Mouse (Mus musculus) megakaryocyte, adult 5-6 weeks (primary cell): Measurements from ENCODE around the gene Trak1. TPM values are rescaled to one million over a fixed set of nuclear protein-coding genes. Genes with fewer than 3 reads are reported as not detected.

Experiments used
- ATAC-seq: 2 replicates; pipeline ENCODE4 v1.8.0; 2016; ENCODE audit warnings: mild to moderate bottlenecking, inconsistent platforms; ENCODE audit not compliant: poor library complexity, severe bottlenecking
- total RNA-seq, 2 experiments: library from RNA; stranded (forward) in 1 of 2; stranded (reverse) in 1 of 2; fragments of 153-499, 151-499 nt in 1 of 2; fragments of 221-1000, 200-1000 nt in 1 of 2; gene quantifications; 2 replicates each; pipeline versions ENCODE4 v1.2.3 to v1.2.4; 2015 to 2017

Gene Trak1
- total RNA-seq, 2 experiments from 2014 or later, result 20.0 to 25.0 TPM

DNA sequence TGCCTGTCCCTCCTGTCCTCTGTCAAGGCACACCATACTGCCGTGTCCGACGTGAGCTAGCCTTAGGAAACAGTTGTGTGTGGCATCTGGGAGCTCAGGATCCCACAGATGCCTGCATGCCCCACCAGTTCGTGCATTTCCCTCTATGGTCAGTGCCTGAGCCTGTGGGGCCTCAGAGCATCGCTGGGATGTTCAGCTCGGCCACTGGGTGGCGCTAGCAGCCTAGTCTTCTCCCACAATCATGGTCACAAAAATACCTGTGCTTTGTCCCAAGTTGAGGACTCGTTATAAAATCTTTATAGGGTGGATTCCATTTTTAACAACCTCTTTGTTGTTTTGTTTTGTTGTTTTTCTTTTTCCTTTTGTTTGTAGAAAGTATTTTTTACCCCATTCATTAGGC, 161.2 kb downstream of the Trak1 start:
- peak; percentile 76 for ATAC-seq

DNA sequence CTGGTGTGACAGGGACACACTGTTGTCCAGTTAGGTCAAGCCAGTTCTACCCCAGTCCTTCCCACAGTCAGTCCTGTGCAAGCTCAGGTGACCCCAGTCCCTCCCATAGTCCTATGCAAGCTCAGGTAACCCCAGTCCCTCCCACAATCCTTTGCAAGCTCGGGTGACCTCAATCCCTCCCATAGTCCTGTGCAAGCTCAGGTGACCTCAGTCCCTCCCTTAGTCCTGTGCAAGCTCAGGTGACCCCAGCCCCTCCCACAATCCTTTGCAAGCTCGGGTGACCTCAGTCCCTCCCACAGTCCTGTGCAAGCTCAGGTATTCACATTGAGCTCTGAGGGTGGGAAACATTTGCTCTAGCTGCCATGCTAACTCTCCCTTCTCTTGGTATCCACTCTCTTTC, 162.6 kb downstream of the Trak1 start:
- no peak for ATAC-seq

DNA sequence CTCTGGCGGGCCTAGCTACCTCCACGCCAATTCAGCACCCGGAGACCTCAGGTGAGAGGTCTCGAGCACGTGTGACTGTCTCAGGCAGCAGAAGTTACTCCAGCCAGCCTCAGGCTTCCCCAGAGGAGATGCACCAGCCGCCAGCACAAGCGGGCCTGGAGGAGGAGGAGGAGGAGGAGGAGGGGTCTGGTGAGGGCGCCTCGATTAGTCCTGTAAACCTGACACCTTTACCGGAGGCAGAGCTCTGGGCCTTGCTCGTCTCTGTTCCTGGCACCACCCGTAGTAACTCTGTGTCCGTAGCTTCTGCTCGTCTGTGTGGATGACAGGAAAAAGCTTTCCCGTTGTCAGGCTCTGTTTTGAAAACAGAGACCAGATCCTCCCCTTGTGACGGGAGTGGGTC, 163.2 kb downstream of the Trak1 start:
- no peak for ATAC-seq

DNA sequence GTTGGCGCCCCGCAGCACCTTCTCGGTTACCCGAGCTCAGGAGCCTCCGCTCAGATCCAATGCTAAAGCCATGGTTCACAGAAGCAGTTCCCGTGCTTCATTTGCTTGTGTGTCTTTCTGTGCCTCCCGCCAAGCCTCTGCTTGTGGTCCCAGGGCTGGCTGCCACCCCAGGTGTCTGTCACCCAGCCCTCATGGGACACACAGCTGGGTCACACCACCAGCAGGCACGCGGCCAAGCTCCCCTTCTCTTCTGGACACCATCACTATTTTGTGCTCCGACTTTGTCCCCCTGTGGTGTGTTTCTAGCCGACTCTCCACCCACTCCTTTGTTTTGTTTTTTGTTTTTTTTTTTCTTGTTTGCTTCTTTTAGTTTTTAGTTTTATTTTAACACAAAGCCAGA, 170.2 kb downstream of the Trak1 start:
- ATAC-seq, result no peak

DNA sequence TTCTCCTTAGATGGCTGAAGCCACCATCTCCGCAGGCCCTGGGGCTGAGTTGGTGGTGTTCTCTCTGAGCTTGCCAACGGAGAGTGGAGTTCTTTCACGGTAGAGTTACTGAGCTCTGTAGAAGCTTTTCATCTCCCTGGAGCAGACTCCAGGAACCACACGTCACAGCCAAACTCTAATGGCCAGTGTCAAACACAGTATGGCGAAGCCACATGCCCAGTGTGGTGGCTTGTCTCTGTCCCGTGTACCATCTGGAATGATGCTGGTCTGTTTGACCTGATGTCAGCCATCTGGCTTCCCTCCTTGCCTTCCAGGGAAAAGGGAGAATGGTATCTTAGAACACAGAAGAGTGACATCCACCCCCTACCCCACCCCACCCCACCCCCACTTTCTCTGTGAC, 172.4 kb downstream of the Trak1 start:
- no peak for ATAC-seq

DNA sequence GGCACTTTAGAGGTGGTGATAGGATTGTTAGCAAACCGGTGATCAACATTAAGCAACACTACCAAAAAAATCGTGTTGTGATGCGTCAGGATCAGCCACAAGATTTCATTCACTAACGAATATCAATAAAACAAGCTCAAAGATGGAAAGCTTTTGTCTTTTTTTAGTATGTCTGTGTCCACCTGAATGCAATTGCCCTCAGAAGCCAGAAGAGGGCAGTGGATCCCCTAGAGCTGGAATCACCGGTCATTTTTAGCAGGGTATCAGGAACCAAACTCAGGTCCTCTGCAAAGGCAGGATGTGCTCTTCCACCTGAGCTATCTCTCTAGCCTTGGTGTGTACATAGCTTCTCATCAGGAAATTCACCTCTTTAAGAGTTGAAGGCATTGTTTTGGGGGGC, 177.5 kb downstream of the Trak1 start:
- ATAC-seq, result no peak

DNA sequence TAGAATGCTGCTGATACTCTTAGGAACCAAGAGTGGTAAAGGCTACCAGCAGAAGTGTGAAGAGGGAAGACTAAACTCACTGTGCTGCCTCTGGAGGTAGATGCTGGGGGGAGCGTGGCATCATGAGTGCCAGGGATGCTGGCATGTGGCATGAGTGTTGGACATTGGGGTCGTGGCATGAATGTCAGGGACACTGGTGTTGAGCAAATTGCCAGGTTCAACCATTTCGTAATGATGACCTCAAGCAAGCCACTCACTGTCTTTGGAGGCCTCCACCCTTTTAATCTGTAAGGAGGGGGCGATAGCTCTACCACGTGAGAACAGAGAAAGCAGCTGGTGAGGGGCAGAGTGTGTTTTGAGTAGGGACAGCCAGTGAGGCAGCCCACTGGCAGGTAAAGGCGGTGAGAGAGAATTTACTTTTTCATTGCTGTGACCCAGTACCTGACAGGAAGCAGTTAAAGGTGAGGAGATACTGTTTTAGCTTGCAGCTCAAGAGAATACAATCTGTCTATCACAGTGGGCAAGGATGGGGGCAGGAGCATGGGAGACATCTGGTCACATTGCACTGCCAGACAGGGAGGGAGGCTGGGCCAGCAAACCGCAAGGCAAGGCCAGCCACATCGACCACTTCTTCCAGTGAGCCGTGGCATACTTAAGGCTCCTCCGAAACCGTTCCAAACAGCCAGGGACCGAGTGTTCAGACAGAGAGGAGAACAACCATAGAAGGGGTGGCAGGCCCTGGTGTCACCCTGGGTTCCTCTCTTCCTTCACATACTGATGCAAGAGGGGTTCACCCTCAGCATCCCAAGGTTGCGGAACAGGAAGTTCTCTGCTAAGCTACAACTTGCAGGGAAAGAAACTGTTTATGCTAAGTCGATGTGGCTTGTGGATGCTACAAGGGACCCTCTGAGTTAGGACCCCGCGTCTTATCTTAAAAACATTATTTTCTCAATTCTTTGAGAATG, 178.5 kb downstream of the Trak1 start:
- peak; percentile 57 for ATAC-seq

DNA sequence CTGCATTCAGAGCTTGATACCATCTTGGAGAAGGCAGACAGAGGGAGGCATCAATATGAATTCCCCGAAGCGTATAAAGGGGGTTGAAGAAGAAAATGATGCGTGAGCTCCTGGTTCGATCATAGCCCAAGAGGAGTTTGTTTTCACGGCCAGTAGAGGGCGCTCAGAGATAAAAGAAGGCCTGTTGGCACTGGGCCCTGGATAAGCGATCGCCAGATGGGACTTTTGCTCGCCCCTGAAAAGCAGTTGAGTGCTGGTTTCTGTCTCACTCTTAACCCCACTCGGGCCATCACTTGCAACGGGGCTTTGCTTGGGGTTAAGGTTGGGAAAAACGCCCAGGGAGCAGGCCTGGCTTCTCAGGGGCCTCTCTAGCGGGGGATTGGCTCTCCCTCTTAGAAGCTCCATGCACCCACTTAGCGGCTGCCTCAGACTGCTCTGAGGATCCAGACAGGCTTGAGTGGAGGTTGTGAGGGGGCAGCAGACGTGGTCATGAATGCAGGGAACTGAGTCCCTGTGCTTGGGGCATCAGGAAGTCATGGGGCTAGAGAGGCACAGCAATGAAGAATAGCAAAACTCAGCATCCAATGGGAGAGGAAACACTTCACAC, 180.1 kb downstream of the Trak1 start:
- peak; percentile 48; the same call in 1 of the 2 replicates for ATAC-seq

DNA sequence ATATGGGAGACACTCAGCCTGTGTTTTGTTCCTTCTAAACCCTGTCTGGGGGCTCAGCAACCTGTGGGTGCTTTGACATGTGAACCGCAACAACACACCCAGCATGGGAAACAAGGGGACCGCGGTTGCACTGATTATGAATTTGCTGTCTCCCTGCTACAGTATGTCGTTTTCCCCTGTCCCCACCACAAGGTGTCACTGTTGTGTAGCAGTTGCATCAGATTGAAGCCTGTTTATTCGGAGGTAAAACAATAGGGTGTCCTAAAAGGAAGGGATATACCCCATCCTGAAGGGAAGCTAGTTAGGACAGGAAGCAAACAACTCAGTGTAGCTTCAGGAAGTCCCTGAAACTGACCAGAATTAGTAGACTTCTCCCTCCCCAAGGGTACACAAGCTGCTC, 182.2 kb downstream of the Trak1 start:
- ATAC-seq, result peak; percentile 64

DNA sequence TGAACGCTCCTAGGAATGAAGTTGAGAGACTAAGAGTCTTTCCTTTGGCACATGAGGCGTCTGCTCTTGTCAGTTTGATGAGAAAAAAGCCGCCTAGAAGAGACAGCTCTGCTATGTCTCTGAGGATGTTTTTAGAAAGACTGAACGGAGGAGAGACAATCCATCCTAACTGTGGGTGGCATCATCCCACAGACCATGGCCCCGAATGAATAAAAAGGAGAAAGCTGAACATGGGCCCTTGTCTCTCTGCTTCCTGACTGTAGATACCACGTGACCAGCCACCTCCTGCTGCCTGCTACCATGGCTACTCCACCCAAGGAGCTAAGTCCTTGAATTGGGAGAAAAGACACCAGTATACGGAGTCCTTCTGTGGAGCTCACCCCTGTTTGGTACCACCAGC, 189.9 kb downstream of the Trak1 start:
- ATAC-seq, result no peak

DNA sequence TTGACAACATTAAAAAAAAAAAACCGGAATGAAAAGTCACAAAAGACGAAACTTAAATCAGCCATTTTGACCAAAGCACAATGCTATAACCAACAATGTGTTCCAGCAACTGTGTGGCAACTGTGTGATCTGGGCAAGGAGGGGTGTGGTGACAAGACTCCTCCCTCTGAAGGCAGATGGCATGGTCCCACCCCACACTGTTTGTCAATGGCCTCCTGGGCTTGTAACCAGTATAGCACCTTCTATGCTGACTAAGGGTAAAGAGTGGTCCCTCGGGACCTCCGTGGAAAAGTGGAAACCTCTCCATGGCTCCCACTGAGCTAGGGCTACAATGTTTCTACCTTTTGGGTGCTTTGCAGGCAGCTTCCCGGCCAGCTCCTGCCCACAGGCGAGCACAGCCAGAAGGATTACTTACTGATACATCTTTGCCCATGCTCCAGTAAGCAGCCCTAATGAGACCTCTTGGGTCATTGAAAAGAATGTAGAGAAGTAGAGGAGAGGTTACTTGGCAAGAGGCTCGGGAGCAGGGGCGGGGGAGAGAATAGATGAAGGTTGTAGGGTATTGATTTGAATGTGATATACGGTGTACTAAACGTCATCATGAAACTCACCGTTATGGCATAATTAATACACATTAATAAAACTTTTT, 194.4 kb downstream of the Trak1 start:
- ATAC-seq, result no peak

DNA sequence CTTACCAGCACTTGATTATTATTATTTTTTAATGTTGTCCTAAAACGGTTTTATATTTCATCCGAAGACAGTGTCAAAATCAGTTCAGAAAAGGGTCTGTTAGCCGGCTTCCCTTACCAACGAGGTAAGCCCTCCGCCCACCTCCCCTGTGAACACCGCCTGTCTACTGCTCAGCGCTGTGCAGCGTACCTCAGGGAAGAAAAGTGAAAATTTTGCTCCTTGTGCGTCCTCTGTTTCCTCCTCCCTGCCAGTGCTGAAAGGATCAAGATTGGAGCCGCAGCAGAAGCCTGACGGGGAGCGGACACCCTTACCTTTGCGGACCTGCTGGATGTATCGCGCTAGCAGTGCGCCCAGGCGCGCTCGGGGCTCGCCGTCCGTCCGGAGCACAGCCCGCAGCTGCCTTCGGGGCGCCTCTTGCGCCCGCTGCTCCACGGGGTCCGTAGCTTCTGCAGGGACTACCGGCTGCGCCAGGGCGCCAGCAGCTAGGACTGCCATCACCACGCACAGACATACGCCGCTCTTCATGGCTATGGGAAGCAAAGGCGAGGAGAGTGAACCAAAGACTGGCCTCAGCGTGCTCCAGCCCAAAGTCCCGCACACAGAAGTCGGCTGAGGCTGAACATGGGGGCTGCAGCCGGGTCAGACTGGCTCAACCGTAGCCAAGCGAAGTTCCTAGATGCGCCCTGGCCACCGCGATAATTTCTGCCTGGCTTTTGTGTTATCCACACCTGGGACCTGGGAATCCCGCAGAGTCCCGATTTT, 196.9 kb downstream of the Trak1 start:
- ATAC-seq, result no peak

DNA sequence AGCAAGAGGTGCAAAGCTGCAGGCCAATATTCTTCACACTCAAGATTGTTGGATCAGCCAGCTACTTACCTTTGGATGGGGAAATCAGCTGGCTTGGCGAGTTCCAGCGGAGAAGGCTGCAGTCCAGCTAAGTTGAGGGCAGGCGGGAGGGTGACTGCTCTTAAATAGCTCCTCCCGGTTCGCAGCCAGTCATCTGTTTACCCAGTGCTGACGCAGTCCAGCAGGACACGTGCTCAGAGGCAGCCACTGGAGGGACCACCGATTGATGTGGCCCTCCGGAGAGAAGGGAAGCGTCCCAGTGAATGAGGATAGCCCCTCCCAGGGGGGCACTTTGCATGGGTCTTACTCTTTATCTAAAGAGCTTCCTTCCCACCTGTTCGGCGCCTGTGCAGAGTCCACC, 198.2 kb downstream of the Trak1 start, which contains the start of gene Cck:
Gene Cck (minus strand): TSS at position 166 of the 400 bp plus-strand sequence.
- ATAC-seq, result no peak

DNA sequence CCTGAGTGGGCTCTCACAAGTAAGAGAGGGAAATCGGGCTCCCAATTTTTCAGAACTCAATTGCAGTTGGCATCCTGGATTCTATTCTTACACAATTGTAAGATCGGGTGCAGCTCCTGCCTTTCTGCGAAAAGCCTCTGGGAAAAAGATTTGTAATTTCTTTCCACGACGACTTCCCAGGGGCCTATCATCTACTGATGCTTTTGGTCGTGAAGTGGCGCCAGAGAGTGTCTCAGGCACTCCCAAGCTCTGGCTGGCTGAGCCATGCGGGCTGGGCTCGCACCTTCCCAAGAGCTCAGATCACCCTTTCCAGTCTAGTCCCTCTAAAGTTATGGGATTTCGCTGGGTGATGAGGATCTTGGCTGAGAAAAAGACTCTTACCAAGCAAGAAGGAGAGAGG, 198.8 kb downstream of the Trak1 start:
- no peak for ATAC-seq

DNA sequence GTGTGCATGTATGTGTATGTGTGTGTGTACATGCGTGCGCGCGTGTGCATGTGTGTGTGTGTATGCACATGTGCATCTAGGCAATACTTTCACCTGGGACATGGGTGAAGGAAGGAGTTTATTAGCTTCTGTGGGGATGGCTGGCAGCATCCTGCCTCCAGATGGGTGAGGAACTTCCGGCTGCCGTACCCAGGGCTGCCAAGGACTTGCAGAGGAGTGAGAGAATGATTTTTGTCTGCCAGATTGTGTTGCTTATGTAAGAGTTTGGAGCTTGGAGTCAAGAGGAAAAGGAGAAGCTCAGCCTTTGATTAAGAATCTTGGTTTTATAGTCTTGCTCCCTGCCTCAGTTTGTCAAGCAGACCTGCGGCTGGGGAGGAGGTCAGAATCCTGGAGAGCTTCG, 208.0 kb downstream of the Trak1 start:
- no peak for ATAC-seq

DNA sequence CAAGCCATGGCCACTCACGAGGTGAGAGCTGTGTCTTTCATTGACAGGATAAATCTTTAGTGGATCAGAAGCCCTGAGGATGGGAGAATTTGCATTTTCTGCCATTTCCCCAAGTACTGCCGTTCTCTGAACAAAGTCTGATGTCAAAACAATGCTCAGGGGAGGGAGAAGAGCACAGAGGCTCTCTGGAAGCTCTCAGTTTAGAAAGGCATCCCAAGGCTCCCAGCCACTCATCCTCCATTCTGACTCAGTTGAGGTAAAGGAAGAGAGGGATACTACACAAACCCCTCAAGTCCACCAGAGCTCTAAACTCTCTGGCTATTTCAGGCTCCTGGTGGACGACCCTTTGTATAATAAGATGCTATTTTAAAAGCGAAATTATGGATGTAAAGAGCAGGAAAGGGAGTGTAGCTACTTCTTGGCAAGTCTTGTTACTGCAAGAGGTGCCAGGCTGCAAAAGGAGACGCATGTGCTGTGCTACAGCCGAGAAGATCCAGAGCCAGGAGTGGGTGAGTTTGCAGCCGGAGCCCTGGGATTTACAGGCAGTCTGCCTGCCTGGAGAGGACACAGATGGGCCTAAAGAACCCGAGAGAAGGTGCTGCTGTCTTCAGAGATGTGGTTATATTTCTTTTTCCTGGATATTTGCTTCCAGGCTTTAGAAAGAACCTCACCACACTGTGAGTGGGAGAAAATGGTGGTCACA, 209.3 kb downstream of the Trak1 start:
- no peak for ATAC-seq

DNA sequence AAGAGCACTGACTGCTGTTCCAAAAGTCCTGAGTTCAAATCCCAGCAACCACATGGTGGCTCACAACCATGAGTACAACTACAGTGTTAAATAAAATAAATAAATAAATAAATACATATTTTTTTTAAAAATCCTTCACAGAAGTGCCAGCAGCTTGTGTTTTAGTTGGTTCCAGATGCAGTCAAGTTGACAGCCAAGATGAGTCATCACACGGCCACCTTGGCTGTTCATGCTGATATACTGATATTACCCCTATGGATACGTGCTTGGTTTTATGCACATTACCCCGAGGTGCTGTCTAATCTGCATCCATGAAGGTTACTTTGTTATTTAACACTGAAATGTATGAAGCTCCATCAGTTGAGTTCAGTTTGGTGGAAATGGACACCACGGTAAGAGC, 214.6 kb downstream of the Trak1 start:
- no peak for ATAC-seq

DNA sequence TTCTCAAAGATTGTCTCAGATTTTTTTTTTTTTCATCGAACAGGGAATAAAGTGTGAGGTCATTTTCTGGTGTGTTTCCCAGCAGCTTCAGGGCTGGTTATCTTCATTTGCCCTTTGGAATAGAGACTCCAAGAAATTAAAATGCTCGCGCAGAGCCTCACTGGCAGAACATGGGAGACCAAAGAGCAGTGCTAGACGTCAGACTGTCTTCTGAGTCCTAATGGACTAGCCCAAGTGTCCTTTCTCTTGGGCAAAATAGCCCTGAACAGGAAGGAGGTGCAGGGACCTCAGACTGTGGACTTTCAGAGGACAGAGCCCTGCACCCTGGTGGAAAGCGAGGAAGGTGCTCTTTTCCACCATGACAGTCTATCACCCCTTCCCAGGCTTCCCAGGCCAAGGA, 217.2 kb downstream of the Trak1 start:
- ATAC-seq, result no peak

DNA sequence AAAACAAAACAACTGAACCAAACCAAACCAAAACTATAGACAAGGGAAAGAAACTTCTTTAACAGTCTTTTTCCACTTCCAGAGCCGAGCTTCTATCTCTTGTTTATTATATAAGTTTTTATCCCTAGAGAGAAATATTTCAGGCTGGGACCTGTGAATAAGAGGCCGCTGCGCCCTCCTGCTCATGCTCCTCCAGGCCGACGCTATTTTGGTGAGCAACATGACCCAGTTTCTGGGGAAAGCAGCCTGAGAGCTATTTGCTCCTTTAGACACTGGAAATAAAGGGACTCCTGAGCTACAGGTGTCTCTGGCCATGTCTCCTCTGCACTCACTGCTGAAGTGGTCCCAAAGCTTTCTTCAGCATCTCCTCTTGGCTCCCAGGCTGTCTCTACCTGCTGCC, 222.7 kb downstream of the Trak1 start:
- no peak for ATAC-seq
